Mouse (Mus musculus) hindbrain, embryonic 10.5 days (tissue): ENCODE results near the gene Gm20481. TPM values are rescaled to one million over a fixed set of nuclear protein-coding genes. Genes with fewer than 3 reads are reported as not detected.
"Not testable (repeated sequence)": the region's sequence is repeated elsewhere in the genome, so short reads cannot be mapped to it uniquely, and the experiment has no call there.

Experiments
- DNase-seq: peaks from one replicate; pipeline ENCODE4 v3.0.0-alpha.2; 2017; ENCODE audit warnings: low spot score
- H3K27ac ChIP-seq: fragments of 300-500 bp; sonication (generic); 2 replicates; pipeline ENCODE4 v1.5.1; 2016; ENCODE audit warnings: mild to moderate bottlenecking, moderate library complexity
- H3K27me3 ChIP-seq: fragments of 300-500 bp; sonication (generic); 2 replicates; pipeline ENCODE4 v1.6.1; 2016; ENCODE audit warnings: mild to moderate bottlenecking; ENCODE audit not compliant: poor library complexity, insufficient read depth, severe bottlenecking
- H3K36me3 ChIP-seq: fragments of 300-500 bp; sonication (generic); 2 replicates; pipeline ENCODE4 v1.6.1; 2016; ENCODE audit warnings: mild to moderate bottlenecking, moderate library complexity
- H3K4me1 ChIP-seq: fragments of 300-500 bp; sonication (generic); replicated peaks from 2 replicates; pipeline ENCODE4 v1.6.1; 2016; ENCODE audit warnings: mild to moderate bottlenecking
- H3K4me3 ChIP-seq: fragments of 300-500 bp; sonication (generic); 2 replicates; pipeline ENCODE4 v1.5.1; 2016; ENCODE audit warnings: mild to moderate bottlenecking, moderate library complexity
- H3K9me3 ChIP-seq: fragments of 300-500 bp; sonication (generic); 2 replicates; pipeline ENCODE4 v1.6.1; 2016; ENCODE audit warnings: mild to moderate bottlenecking, moderate library complexity
- WGBS: fragments of 180-500 bp; shearing (Covaris S2); methylation state at CpG from one replicate; pipeline ENCODE4 v1.1.7; 2016; 5-methylcytosine and 5-hydroxymethylcytosine counted together
- polyA plus RNA-seq: library from polyadenylated mRNA; unstranded; fragments of >200 nt; fragmentation: Nextera tagmentation; extraction: Ambion mirVana; gene quantifications from 2 replicates; pipeline ENCODE4 v1.2.1, GENCODE M21; 2016

The Gm20481 gene
- polyA plus RNA-seq, 1 experiment from 2014 or later = 0.42 TPM

DNA sequence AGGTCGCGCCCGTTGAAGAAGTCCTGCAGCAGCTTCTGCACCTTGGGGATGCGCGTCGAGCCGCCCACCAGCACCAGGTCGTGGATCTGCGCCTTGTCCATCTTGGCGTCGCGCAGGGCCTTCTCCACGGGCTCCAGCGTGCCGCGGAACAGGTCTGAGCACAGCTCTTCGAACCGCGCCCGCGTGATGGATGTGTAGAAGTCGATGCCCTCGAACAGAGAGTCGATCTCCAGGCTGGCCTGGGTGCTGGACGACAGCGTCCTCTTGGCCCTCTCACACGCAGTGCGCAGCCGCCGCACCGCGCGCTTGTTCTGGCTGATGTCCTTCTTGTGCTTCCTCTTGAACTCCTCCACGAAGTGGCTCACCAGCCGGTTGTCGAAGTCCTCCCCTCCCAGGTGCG is 1.1 kb downstream of the Gm20481 start:
- not testable (repeated sequence) for H3K36me3 ChIP-seq, H3K9me3 ChIP-seq, DNase-seq, H3K4me1 ChIP-seq, H3K4me3 ChIP-seq, H3K27ac ChIP-seq
- WGBS = 38% methylated on average over 25 of the region's 37 CpGs
- peaks cover 62% of the 10 kb centered on the region for H3K27me3 ChIP-seq

DNA sequence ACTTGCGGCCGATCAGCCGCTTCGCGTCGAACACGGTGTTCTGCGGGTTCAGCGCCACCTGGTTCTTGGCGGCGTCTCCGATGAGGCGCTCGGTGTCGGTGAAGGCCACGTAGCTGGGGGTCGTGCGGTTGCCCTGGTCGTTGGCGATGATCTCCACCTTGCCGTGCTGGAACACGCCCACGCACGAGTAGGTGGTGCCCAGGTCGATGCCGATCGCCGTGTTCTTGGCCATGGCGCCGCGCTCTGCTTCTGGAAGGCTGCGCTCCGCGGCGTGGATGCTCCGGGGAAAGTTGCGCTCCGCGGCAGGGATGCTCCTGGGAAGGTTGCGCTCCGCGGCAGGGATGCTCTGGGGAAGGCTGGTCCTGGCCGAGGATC is 2.0 kb downstream of the Gm20481 start:
- H3K4me1 ChIP-seq, H3K9me3 ChIP-seq, DNase-seq, H3K27ac ChIP-seq, H3K36me3 ChIP-seq: not testable (repeated sequence)
- peaks cover 53% of the 10 kb centered on the region for H3K27me3 ChIP-seq
- 3% methylated on average over 32 of the region's 43 CpGs for WGBS
- peak overlapping the region; percentile 50 for H3K4me3 ChIP-seq

DNA sequence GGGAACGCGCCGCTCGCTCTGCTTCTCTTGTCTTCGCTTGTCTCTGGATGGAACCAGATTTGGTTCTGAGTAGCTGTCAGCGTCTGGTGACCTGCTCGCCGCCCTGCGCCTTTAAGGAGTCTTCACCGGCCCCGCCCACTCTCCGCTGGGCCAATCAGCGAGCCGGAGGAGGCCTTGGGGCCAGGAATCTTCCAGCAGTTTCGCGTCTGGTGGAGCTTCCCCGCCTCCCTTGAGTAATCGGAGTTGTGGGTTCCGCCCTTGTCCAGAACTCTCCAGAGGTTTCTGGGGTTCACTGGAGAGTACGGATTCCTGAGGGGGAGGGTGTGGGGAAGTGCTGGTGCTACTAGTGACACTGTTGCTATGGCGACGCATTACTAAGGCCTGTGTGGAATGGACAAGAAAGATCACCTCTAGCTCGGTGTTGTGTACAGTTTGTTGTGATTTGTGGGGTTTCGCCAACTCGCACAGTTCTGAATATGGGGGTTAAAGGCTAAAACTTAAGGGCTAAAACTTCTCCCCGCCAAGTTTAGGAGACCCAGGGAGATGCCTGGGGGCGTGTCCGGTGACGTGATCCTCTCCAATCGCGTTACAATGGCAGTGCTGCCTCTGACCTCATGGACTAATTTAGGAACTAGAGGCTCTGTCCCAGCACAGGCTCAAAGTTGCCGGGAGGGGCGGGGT is 2.5 kb downstream of the Gm20481 start, which contains the start of the genes Hspa1a and Hspa1l:
Gene Hspa1a, minus strand, starts transcription at position 88 of the 681 bp plus-strand sequence.
Gene Hspa1l, plus strand, starts transcription at position 635 of the 681 bp plus-strand sequence.
- Histone ChIP-seq H3K27ac (peak within 1 kb of the TSS; percentile 56), H3K27me3 (peaks cover 48% of the 10 kb centered on the region), H3K4me3 (peak within 1 kb of the TSS; percentile 50)
- H3K9me3 ChIP-seq, H3K36me3 ChIP-seq, H3K4me1 ChIP-seq: not testable (repeated sequence)
- peak; percentile 78 for DNase-seq
- 1% methylated on average over 31 of the region's 33 CpGs for WGBS

DNA sequence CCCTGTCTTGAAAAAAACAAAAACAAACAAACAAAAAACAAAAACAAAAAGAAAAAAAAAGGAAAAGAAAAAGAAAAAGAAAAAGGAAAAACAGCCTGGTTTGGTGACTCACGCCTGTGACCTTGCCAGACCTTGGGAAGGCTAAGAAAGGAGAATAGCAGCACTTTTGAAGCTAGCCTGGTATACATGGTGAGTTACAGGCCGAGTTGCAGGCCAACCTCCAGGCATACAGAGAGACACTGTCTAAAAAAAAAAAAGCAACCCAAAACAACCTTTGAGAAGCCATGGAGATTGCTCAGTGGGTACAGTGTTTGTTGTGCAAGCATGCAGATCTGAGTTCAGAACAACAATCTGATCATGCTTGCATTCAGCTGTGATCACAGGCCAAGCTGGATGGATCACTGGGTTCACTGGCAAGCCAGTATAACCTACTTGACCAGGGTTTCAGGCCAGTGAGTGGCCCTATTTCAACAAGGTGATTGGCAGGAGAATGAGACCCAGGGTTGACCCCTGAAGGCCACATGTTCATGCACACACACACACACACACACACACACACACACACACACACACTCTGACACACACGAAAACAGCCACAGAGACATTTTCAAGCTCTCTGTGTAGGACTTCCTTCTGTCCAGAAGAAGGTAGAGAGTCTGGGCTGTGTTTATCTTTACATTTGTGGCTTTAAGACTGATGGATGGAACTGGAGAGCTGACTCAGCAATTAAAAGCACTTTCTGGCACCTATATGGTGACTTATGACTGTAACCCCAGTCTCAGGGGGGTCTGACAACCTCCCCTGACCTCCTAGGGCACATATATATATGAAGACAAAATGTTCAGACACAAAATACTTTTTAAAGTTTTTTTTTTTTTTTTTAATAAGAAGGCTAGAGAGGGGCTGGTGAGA is 6.1 kb downstream of the Gm20481 start:
- 80% methylated on average over 3 of the region's 3 CpGs for WGBS
- Histone ChIP-seq H3K36me3 (peaks cover 14% of the 10 kb centered on the region), H3K4me1 (peaks cover 11% of the 10 kb centered on the region), H3K4me3 (no peak overlapping the region), H3K9me3 (no peaks in the 10 kb centered on the region), H3K27ac (no peak overlapping the region), H3K27me3 (peaks cover 15% of the 10 kb centered on the region)
- no peak for DNase-seq

DNA sequence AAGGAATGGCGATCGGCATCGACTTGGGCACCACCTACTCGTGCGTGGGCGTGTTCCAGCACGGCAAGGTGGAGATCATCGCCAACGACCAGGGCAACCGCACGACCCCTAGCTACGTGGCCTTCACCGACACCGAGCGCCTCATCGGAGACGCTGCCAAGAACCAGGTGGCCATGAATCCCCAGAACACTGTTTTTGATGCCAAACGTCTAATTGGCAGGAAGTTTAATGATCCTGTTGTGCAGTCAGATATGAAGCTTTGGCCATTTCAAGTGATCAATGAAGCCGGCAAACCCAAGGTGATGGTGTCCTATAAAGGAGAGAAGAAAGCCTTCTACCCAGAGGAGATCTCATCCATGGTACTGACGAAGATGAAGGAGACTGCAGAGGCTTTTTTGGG is 7.3 kb downstream of the Gm20481 start:
- WGBS = 93% methylated on average over 20 of the region's 20 CpGs
- DNase-seq = no peak
- H3K9me3 ChIP-seq = no peaks in the 10 kb centered on the region
- H3K36me3 ChIP-seq = peaks cover 14% of the 10 kb centered on the region
- peaks cover 15% of the 10 kb centered on the region for H3K27me3 ChIP-seq
- no peak overlapping the region for H3K27ac ChIP-seq
- H3K4me1 ChIP-seq = peaks cover 14% of the 10 kb centered on the region
- H3K4me3 ChIP-seq = no peak overlapping the region

DNA sequence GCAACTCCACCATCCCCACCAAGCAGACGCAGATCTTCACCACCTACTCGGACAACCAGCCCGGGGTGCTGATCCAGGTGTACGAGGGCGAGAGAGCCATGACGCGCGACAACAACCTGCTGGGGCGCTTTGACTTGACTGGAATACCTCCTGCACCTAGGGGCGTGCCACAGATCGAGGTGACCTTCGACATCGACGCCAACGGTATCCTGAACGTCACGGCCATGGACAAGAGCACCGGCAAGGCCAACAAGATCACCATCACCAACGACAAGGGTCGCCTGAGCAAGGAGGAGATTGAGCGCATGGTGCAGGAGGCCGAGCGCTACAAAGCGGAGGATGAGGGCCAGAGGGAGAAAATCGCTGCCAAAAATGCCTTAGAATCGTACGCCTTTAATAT is 8.5 kb downstream of the Gm20481 start:
- WGBS = 87% methylated on average over 27 of the region's 27 CpGs
- no peak overlapping the region for H3K27ac ChIP-seq
- H3K36me3 ChIP-seq = peaks cover 14% of the 10 kb centered on the region
- H3K27me3 ChIP-seq = peaks cover 8% of the 10 kb centered on the region
- no peak overlapping the region for H3K4me3 ChIP-seq
- no peak for DNase-seq
- H3K9me3 ChIP-seq = no peaks in the 10 kb centered on the region
- H3K4me1 ChIP-seq = peaks cover 13% of the 10 kb centered on the region

DNA sequence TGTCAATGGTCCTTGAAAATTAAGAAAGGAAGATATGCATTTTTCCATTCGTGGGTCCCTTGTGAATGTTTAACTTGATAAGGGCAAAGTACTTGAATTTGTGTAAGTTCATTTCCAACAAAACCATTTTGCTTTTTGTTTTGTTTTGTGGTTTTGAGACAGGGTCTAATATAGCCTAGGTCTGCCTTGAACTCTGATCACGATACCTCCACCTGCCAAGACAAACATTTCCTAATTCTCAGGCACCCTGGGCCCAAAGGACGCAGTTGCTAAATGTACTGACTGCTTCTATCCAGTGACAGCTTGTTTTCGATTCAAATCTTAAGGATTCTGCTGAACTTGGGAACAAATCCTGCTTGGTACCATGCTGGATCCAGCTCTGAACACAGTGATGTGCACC is 9.9 kb downstream of the Gm20481 start:
- no peaks in the 10 kb centered on the region for H3K27me3 ChIP-seq
- H3K4me3 ChIP-seq = no peak overlapping the region
- peaks cover 13% of the 10 kb centered on the region for H3K4me1 ChIP-seq
- no peak for DNase-seq
- no peaks in the 10 kb centered on the region for H3K9me3 ChIP-seq
- WGBS = 90% methylated on average over 4 of the region's 4 CpGs
- H3K36me3 ChIP-seq = peaks cover 20% of the 10 kb centered on the region
- no peak overlapping the region for H3K27ac ChIP-seq

DNA sequence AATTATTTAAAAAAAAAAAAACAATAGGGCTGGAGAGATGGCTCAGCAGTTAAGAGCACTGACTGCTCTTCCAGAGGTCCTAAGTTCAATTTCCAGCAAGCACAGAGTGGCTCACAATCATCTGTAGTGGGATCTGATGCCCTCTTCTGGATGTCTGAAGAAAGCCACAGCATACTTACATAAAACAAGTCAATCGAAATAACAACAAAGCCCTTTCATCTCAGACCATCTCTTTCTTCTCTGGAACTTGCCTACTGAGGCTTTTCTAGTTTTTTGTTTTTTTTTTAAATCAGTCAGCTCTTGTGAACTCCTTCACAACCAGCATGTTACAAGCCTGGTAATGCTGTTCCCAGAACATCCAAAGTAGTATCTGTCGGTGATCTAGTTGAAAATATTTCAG is 10.9 kb downstream of the Gm20481 start:
- Histone ChIP-seq H3K9me3 (no peaks in the 10 kb centered on the region), H3K27ac (peak overlapping the region; percentile 100), H3K27me3 (no peaks in the 10 kb centered on the region), H3K4me3 (peak overlapping the region; percentile 95), H3K36me3 (peaks cover 30% of the 10 kb centered on the region), H3K4me1 (peaks cover 13% of the 10 kb centered on the region)
- WGBS = 23% methylated on average over 2 of the region's 2 CpGs
- peak; percentile 25 for DNase-seq

DNA sequence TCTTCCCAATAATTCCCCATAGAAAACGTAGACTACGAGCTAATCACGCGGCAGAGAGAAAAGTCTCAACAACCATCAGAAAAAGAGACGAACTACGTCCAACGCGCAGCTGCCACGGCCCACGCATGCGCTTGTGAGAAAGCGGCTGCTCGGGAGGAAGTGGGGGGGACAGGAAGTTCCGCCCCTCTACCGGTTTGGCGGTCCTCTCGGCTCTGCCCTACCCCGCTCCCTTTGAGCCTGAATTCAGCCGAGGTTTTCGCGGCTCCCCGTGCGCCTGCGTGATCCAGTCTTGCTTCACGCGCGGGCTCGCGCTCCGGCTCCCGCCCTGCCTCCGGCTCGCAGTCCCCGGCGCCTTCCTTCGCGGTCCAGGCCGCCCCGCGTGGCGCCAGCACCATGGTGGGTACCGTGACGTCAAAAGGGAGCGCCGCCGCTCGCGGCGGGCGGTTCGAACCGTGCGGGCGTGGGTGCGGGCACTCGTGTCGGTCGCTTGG is 12.0 kb downstream of the Gm20481 start, which contains the start of gene Lsm2:
Gene Lsm2, plus strand, starts transcription at position 173 of the 491 bp plus-strand sequence.
- Histone ChIP-seq H3K27ac (peak within 1 kb of the TSS; percentile 100), H3K4me1 (peaks cover 13% of the 10 kb centered on the region), H3K9me3 (no peaks in the 10 kb centered on the region), H3K27me3 (no peaks in the 10 kb centered on the region), H3K36me3 (peaks cover 40% of the 10 kb centered on the region), H3K4me3 (peak within 1 kb of the TSS; percentile 95)
- DNase-seq = peak; percentile 92
- WGBS = under 1% methylated on average over 58 of the region's 58 CpGs

DNA sequence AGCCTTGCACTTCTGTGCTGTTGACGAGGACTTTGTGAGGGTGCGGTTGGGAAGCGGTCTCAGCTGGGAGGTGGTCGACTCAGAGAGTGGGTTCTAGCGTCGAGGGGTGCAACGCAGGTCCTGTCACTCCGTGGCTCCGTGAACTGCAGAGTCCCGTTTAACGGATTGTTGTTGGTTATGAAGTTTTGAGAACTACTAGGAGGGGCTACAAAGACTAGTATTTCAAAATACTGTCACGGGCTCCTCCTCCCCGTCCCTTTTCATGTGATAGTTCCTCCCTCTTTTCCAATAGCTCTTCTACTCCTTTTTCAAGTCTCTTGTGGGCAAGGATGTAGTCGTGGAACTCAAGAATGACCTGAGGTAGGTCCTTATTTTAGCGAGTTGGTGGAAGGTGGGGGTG is 12.6 kb downstream of the Gm20481 start:
- WGBS = under 1% methylated on average over 15 of the region's 15 CpGs
- no peak for DNase-seq
- Histone ChIP-seq H3K4me1 (peaks cover 13% of the 10 kb centered on the region), H3K4me3 (peak overlapping the region; percentile 95), H3K27me3 (no peaks in the 10 kb centered on the region), H3K27ac (peak overlapping the region; percentile 100), H3K36me3 (peaks cover 40% of the 10 kb centered on the region), H3K9me3 (no peaks in the 10 kb centered on the region)

DNA sequence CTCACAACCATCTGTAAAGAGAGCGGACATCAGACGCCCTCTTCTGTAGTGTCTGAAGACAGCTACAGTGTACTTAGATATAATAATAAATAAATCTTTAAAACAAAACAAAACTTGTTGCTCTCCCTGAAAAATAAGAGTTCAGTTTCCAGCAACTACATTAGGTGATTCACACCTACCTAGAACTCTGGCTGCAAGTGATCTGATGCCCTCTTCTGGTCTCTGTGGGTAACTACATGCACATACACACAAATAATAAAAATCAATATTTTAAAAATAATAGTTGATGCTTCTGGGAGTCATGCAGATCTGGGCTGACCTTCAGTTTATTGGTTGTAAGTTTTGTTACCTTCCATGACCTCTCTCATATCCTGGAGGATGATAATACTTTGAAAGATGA is 14.5 kb downstream of the Gm20481 start:
- Histone ChIP-seq H3K27ac (no peak overlapping the region), H3K9me3 (no peaks in the 10 kb centered on the region), H3K36me3 (peaks cover 51% of the 10 kb centered on the region), H3K27me3 (no peaks in the 10 kb centered on the region), H3K4me1 (peaks cover 13% of the 10 kb centered on the region), H3K4me3 (no peak overlapping the region)
- DNase-seq = no peak
- 80% methylated on average over 2 of the region's 2 CpGs for WGBS

DNA sequence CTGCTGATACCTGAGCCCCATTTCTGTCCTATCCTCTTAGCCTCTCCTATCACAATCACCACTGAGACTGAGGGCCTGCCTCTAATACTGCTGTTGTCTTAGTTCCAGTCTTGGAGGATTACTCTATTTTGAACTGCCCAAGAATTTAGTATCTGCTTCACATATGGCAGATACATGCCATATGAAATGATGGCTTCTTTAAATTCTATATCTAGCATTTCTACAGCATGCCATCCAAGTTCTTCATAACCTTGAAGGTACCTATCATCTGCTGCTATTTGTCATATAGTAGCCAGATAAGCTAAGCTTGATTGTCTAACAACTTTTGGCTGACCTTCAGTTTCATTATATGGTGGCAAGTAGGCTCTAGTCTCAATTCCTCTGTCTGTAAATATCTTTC is 25.0 kb downstream of the Gm20481 start:
- Histone ChIP-seq H3K4me3 (no peak overlapping the region), H3K27me3 (no peaks in the 10 kb centered on the region), H3K36me3 (peaks cover 77% of the 10 kb centered on the region), H3K27ac (no peak overlapping the region), H3K9me3 (no peaks in the 10 kb centered on the region), H3K4me1 (peaks cover 31% of the 10 kb centered on the region)
- no peak for DNase-seq

DNA sequence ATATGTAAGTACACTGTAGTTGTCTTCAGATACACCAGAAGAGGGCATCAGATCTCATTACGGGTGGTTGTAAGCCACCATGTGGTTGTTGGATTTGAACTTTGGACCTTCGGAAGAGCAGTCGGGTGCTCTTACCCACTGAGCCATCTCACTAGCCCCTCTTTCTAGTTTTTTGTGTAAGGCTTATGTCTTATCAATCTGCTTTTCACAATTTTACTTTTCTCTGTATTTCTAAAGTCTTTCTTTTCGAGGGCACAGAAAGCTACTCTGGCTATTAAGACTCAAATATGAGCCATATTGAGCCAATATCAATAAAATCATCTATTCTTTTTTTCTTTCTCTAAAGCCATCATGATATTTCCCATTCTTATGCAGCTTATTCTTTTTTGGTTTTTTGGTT is 25.5 kb downstream of the Gm20481 start:
- not testable (repeated sequence) for H3K27me3 ChIP-seq, H3K27ac ChIP-seq, H3K4me3 ChIP-seq, H3K9me3 ChIP-seq, DNase-seq
- Histone ChIP-seq H3K36me3 (peaks cover 74% of the 10 kb centered on the region), H3K4me1 (peaks cover 36% of the 10 kb centered on the region)
- 93% methylated on average over 4 of the region's 4 CpGs for WGBS
